Comparison of ENCODE assay signal across 24 mouse cellular contexts in the genomic region with DNA sequence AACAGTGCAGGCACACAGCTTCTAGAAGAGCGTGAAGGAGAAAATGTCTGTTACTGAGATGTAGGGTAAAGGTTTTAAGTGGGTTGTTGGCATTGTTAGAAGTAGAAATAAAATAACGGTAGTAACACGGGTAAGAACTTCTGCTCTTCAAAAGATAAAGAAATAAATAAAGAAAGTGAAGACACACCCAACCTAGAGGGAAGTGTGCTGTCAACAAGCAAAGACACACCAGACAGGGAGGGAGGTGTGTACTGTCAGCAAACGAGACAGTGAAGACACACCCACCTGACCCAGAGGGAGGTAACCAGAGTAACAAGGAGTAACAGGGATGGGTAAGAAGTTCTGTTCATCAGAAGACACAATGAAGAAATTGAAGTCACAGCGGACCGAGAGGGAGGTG. TPM values are rescaled to one million over a fixed set of nuclear protein-coding genes. Genes with fewer than 3 reads are reported as not detected.
DNase-seq lines count a peak whose midpoint lies in the region; ATAC-seq lines count a peak whose summit lies in the region.
"Had no signal": no experiment of that assay in that cellular context is flagged by ENCODE, and none has a peak within 500 bp of the region (broad histone marks: within the 10 kb centered on the region; RNA-seq: fewer than 3 reads in every experiment).

No protein-coding gene starts in this region.

- no peak overlapping the region for H3K4me2 ChIP-seq in liver, embryonic 13.5 days
- no peak overlapping the region for H3K4me2 ChIP-seq in liver, embryonic 11.5 days
- no peak overlapping the region for H3K4me2 ChIP-seq in hindbrain, embryonic 12.5 days (replicated peaks)
- H3K4me2 ChIP-seq: forebrain, embryonic 13.5 days; heart, embryonic 13.5 days; hindbrain, embryonic 15.5 days had no signal

- peak; percentile 63; the same call in 1 of the 2 replicates for ATAC-seq in liver, embryonic 13.5 days (ENCODE audit: low read depth)
- no peak for ATAC-seq in liver, embryonic 11.5 days (replicated peaks; ENCODE audit: low FRiP score)
- ATAC-seq in megakaryocyte-erythroid progenitor cell, adult 5-6 weeks (replicated peaks; ENCODE audit: low FRiP score, low TSS enrichment, poor library complexity, severe bottlenecking), result peak; percentile 91
- no peak for ATAC-seq in hindbrain, embryonic 12.5 days (ENCODE audit: low FRiP score)
- ATAC-seq: CD4-positive, CD25-positive, alpha-beta regulatory T cell, adult 4 months; forebrain, embryonic 13.5 days; forebrain, embryonic 16.5 days; Patski had no signal

- H3K36me3 ChIP-seq in liver, embryonic 13.5 days, result no peaks in the 10 kb centered on the region
- H3K36me3 ChIP-seq in liver, embryonic 11.5 days (ENCODE audit: control insufficient read depth, insufficient read depth, low read length), result no peaks in the 10 kb centered on the region
- no peaks in the 10 kb centered on the region for H3K36me3 ChIP-seq in hindbrain, embryonic 12.5 days
- H3K36me3 ChIP-seq: forebrain, embryonic 10.5 days; heart, embryonic 10.5 days; heart, embryonic 13.5 days; hindbrain, embryonic 15.5 days had no signal

- no peaks in the 10 kb centered on the region for H3K4me1 ChIP-seq in liver, embryonic 13.5 days (replicated peaks)
- H3K4me1 ChIP-seq in liver, embryonic 11.5 days (replicated peaks; ENCODE audit: control insufficient read depth, insufficient read depth, low read length), result no peaks in the 10 kb centered on the region
- no peaks in the 10 kb centered on the region for H3K4me1 ChIP-seq in hindbrain, embryonic 12.5 days
- H3K4me1 ChIP-seq: forebrain, embryonic 13.5 days; hindbrain, embryonic 15.5 days had no signal

- no peak for DNase-seq in liver, embryonic 13.5 days
- no peak for DNase-seq in liver, embryonic 11.5 days (ENCODE audit: low spot score)
- DNase-seq in c-Kit-positive CD71-positive TER-119-negative erythroid progenitor cells, embryonic 14.5 days (ENCODE audit: low read depth), result peak; percentile 7
- no peak for DNase-seq in urinary bladder, postnatal 36 days (ENCODE audit: low spot score in 2 of 2)
- DNase-seq: adrenal gland, postnatal 14 days; cerebellum, adult 11-12 months; cerebellum, adult 8-10 months; cerebellum, postnatal 10 days; cerebellum, postnatal 36 days; gastrocnemius, postnatal 10 days; gastrocnemius, postnatal 36 days; heart, adult 18-20 months; heart, postnatal 14 days; heart, postnatal 4 days had no signal

- H3K9ac ChIP-seq in liver, embryonic 13.5 days, result no peak overlapping the region
- no peak overlapping the region for H3K9ac ChIP-seq in liver, embryonic 11.5 days (ENCODE audit: low read depth, low read length)
- H3K9ac ChIP-seq in hindbrain, embryonic 12.5 days, result no peak overlapping the region
- H3K9ac ChIP-seq: forebrain, embryonic 13.5 days; heart, embryonic 13.5 days; hindbrain, embryonic 15.5 days had no signal

- no peaks in the 10 kb centered on the region for H3K9me3 ChIP-seq in liver, embryonic 13.5 days (replicated peaks)
- no peaks in the 10 kb centered on the region for H3K9me3 ChIP-seq in liver, embryonic 11.5 days (ENCODE audit: control insufficient read depth, low read length)
- H3K9me3 ChIP-seq in hindbrain, embryonic 12.5 days (replicated peaks), result no peaks in the 10 kb centered on the region
- H3K9me3 ChIP-seq: forebrain, embryonic 10.5 days; forebrain, embryonic 13.5 days; heart, embryonic 10.5 days; heart, embryonic 13.5 days; hindbrain, embryonic 15.5 days had no signal

- no peak overlapping the region for H3K4me3 ChIP-seq in liver, embryonic 13.5 days (replicated peaks)
- H3K4me3 ChIP-seq in liver, embryonic 11.5 days (ENCODE audit: low read depth, low read length), result no peak overlapping the region
- H3K4me3 ChIP-seq in hindbrain, embryonic 12.5 days, result no peak overlapping the region
- H3K4me3 ChIP-seq: forebrain, embryonic 10.5 days; forebrain, embryonic 13.5 days; heart, embryonic 10.5 days; heart, embryonic 13.5 days; hindbrain, embryonic 15.5 days had no signal

- 47% methylated on average over 6 of the region's 6 CpGs for WGBS in liver, embryonic 13.5 days (ENCODE audit: insufficient replicate concordance)
- 65% methylated on average over 6 of the region's 6 CpGs for WGBS in liver, embryonic 11.5 days
- WGBS in hindbrain, embryonic 12.5 days, result 76% methylated on average over 6 of the region's 6 CpGs

- H3K27me3 ChIP-seq in liver, embryonic 13.5 days, result peaks cover 19% of the 10 kb centered on the region
- peaks cover 4% of the 10 kb centered on the region for H3K27me3 ChIP-seq in liver, embryonic 11.5 days (replicated peaks; ENCODE audit: control insufficient read depth, insufficient read depth, low read length)
- H3K27me3 ChIP-seq in hindbrain, embryonic 12.5 days, result peaks cover 3% of the 10 kb centered on the region; the same call in 1 of the 2 replicates

- H3K27ac ChIP-seq in liver, embryonic 13.5 days, result no peak overlapping the region
- no peak overlapping the region for H3K27ac ChIP-seq in liver, embryonic 11.5 days (ENCODE audit: low read depth, low read length)
- no peak overlapping the region for H3K27ac ChIP-seq in hindbrain, embryonic 12.5 days
- H3K27ac ChIP-seq: forebrain, embryonic 10.5 days; forebrain, embryonic 13.5 days; heart, embryonic 10.5 days; heart, embryonic 13.5 days; hindbrain, embryonic 15.5 days had no signal

RNA-seq across cellular contexts. Expression of gene Ak5, which starts 6.5 kb away (rescaled TPM):
- 0.30 and 0.36 TPM in 2 replicates for polyA plus RNA-seq in liver, embryonic 13.5 days (2015; fragmentation: Nextera tagmentation; extraction: Ambion mirVana)
- 2.3 and 3.5 TPM in 2 replicates for polyA plus RNA-seq in liver, embryonic 11.5 days (2014; fragmentation: Nextera tagmentation; extraction: Ambion mirVana)
- not detected in 2 replicates for total RNA-seq in megakaryocyte-erythroid progenitor cell, adult 5-6 weeks (2014; fragmentation: Nextera tagmentation)
- 0.34 TPM in 1 of 2 replicates, not detected in the other for total RNA-seq in megakaryocyte-erythroid progenitor cell, adult 5-6 weeks (2017)
- polyA plus RNA-seq in hindbrain, embryonic 12.5 days (2016; fragmentation: Nextera tagmentation; extraction: Ambion mirVana), result 2.1 and 2.4 TPM in 2 replicates
- total RNA-seq: heart, adult 18-20 months had no signal

RNA-seq across cellular contexts. Expression of gene Pigk, which starts 39.2 kb away (rescaled TPM):
- 24.2 and 24.9 TPM in 2 replicates for polyA plus RNA-seq in liver, embryonic 13.5 days (2015; fragmentation: Nextera tagmentation; extraction: Ambion mirVana)
- polyA plus RNA-seq in liver, embryonic 11.5 days (2014; fragmentation: Nextera tagmentation; extraction: Ambion mirVana), result 40.2 and 44.2 TPM in 2 replicates
- 32.8 and 36.6 TPM in 2 replicates for total RNA-seq in megakaryocyte-erythroid progenitor cell, adult 5-6 weeks (2014; fragmentation: Nextera tagmentation)
- 63.0 and 64.0 TPM in 2 replicates for total RNA-seq in megakaryocyte-erythroid progenitor cell, adult 5-6 weeks (2017)
- 46.1 and 50.6 TPM in 2 replicates for polyA plus RNA-seq in hindbrain, embryonic 12.5 days (2016; fragmentation: Nextera tagmentation; extraction: Ambion mirVana)

Comparison
In these comparisons a context has a peak if more than half of its experiments do, and no peak if none do; other contexts are left out.
1. ATAC-seq: peak in liver, embryonic 13.5 days (single experiment) and megakaryocyte-erythroid progenitor cell, adult 5-6 weeks (single experiment); none in liver, embryonic 11.5 days (single experiment) and hindbrain, embryonic 12.5 days (single experiment).